ENCODE assay signal across 8 mouse cellular contexts in the genomic region with DNA sequence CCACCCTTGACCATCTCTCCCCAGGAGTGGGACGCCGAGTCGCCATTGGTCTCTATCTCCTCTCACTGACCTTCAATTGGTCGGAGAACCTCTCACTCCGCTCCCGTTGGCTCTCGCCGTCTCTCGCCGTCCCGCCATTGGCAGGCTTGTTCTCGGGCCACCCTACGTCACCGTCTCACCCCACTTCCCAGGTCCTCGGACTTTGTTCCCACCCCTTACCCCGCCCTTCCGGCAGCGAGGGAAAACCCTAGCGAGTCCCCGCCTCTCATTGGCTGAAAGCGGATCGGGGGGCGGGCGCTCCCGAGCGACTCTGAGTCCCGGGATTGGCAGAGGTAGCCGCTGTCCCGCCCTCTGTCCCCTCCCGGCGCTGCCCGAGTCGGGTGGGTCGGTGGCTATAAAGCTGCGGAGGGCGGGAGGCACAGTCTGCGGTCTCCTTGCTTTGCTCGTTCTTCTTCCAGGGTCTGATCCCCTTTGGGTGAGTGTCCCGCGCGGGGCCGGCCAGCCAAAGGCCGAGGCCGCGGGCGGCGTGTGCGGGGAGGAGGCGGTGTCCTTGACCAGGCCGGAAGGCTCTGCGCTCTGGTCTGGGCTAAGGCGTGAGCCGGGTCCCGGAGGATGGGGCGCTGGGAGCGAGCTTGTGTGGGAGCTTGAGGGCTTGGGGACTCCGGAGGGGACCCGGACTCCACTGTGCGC. TPM values are rescaled to one million over a fixed set of nuclear protein-coding genes. Genes with fewer than 3 reads are reported as not detected.
DNase-seq lines count a peak whose midpoint lies in the region; ATAC-seq and TF ChIP-seq lines count a peak whose summit lies in the region.

Gene Hmgcs1 (plus strand): TSS at position 341 of the 690 bp plus-strand sequence.

- no peaks in the 10 kb centered on the region for H3K27me3 ChIP-seq in forebrain, embryonic 15.5 days

- H3K4me1 ChIP-seq in ES-E14 (ENCODE audit: control insufficient read depth in 2 of 2, insufficient read depth in 2 of 2, low read length in 2 of 2, poor library complexity in 1 of 2): peaks cover 2 to 4% of the 10 kb centered on the region in 2 experiments; a peak in 2 of 4 replicates
- H3K4me1 ChIP-seq in forebrain, embryonic 15.5 days: peaks cover 50% of the 10 kb centered on the region
- peaks cover 8% of the 10 kb centered on the region for H3K4me1 ChIP-seq in lung, adult 2 months (ENCODE audit: control insufficient read depth, insufficient read depth, low read length)

- peak; percentile 98 for ATAC-seq in forebrain, embryonic 15.5 days (replicated peaks)
- ATAC-seq in neutrophil, adult 5-6 weeks (ENCODE audit: extremely low read depth, insufficient number of reproducible peaks, low FRiP score, poor library complexity, severe bottlenecking): peak; percentile 96

- DNase-seq in ES-E14 (ENCODE audit: low read depth, low spot score): peak; percentile 100
- peak; percentile 100 for DNase-seq in cerebellum, adult 11-12 months
- DNase-seq in heart, postnatal 25 days (ENCODE audit: low spot score): peak; percentile 99
- DNase-seq in layer of hippocampus, adult 18-20 months (ENCODE audit: low spot score in 2 of 2): peak; percentile 99
- peak; percentile 96 for DNase-seq in lung, adult 2 months
- DNase-seq in thymus, adult 18-20 months: peak; percentile 98

- WGBS in forebrain, embryonic 15.5 days: under 1% methylated on average over 59 of the region's 59 CpGs
- WGBS in lung, adult 2 months: under 1% methylated on average over 59 of the region's 59 CpGs

- H3K9ac ChIP-seq in ES-E14 (ENCODE audit: insufficient read depth, low read depth, low read length, poor library complexity, severe bottlenecking): peak within 1 kb of the TSS; percentile 94
- H3K9ac ChIP-seq in forebrain, embryonic 15.5 days (replicated peaks): peak within 1 kb of the TSS; percentile 98

- peak within 1 kb of the TSS; percentile 87 to 94 for H3K4me3 ChIP-seq in ES-E14 (ENCODE audit: insufficient read depth in 1 of 2, low read depth in 1 of 2, low read length in 2 of 2, poor library complexity in 1 of 2, severe bottlenecking in 1 of 2)
- H3K4me3 ChIP-seq in forebrain, embryonic 15.5 days: peak within 1 kb of the TSS; percentile 93
- peak within 1 kb of the TSS; percentile 89 for H3K4me3 ChIP-seq in lung, adult 2 months (replicated peaks; ENCODE audit: extremely low read depth, low read depth, low read length)

- TF ChIP-seq CTCF in lung, adult 2 months (IDR thresholded peaks at IDR 0.05; ENCODE audit: insufficient read depth, low read length): no peak

- in situ Hi-C loops in ES-E14 (cut with MboI; ENCODE audit: low sequenced_read_pairs in 2 of 2, unreplicated experiment in 2 of 2): no loop called here

- H3K36me3 ChIP-seq in ES-E14 (ENCODE audit: control insufficient read depth, insufficient read depth, low read length, poor library complexity, severe bottlenecking): peaks cover 2% of the 10 kb centered on the region; the same call in 1 of the 2 replicates
- no peaks in the 10 kb centered on the region for H3K36me3 ChIP-seq in forebrain, embryonic 15.5 days

- peak within 1 kb of the TSS; percentile 93 for H3K27ac ChIP-seq in ES-E14 (ENCODE audit: insufficient read depth, low read depth, low read length, poor library complexity, severe bottlenecking)
- H3K27ac ChIP-seq in forebrain, embryonic 15.5 days (replicated peaks): peak within 1 kb of the TSS; percentile 99

- H3K4me2 ChIP-seq in forebrain, embryonic 15.5 days (replicated peaks): peak within 1 kb of the TSS; percentile 56

- intact Hi-C loops in heart, postnatal 25 days (cut with DNase I): loop anchor here (5.0 kb wide), 1 partner anchor 102 kb away; the partner anchor contains the start of gene Zfp131

- no peaks in the 10 kb centered on the region for H3K9me3 ChIP-seq in ES-E14 (ENCODE audit: control insufficient read depth, insufficient read depth, low read depth, low read length)
- H3K9me3 ChIP-seq in forebrain, embryonic 15.5 days: no peaks in the 10 kb centered on the region

- peak; percentile 84 for TF ChIP-seq POLR2A in lung, adult 2 months (IDR thresholded peaks at IDR 0.05; ENCODE audit: borderline replicate concordance, extremely low read depth, low read depth, low read length)

TF ChIP-seq in ES-E14, 5 proteins besides CTCF, POLR2A, EP300 and RAD21:
- TF ChIP-seq CHD2 (IDR thresholded peaks at IDR 0.05; ENCODE audit: low read depth, low read length): peak; percentile 90
- no peak for TF ChIP-seq HCFC1 (IDR thresholded peaks at IDR 0.05; ENCODE audit: borderline replicate concordance, insufficient read depth, low read length)
TF ChIP-seq in ES-E14: peak in this region for 1.

RNA-seq across cellular contexts. Expression of gene Hmgcs1, which starts in this region (rescaled TPM):
- total RNA-seq in ES-E14 (2012; rRNA removed): 43.0 and 58.6 TPM in 2 replicates
- 367 and 395 TPM in 2 replicates for polyA plus RNA-seq in forebrain, embryonic 15.5 days (2015; fragmentation: Nextera tagmentation; extraction: Ambion mirVana)
- total RNA-seq in heart, postnatal 25 days (2021): 10 to 100 TPM; 45.2 to 46.3 TPM
- 100 to 1,000 TPM; 192 to 194 TPM for total RNA-seq in layer of hippocampus, adult 18-20 months (2021)
- 21.3 and 46.3 TPM in 2 replicates for polyA plus RNA-seq in lung, adult 2 months (2012; rRNA removed)
- total RNA-seq in neutrophil, adult 5-6 weeks (2017): 23.6 and 25.7 TPM in 2 replicates

Comparison
In these comparisons a context has a peak if more than half of its experiments do, and no peak if none do; other contexts are left out.
1. Peak in every context shown above with its lines: DNase-seq, ATAC-seq, H3K4me3 ChIP-seq and H3K27ac ChIP-seq.